Mouse (Mus musculus) ES-E14 (cell line): ENCODE measurements at regions not wholly inside any gene's neighbourhood (a gene's known extent, or its start where the extent isn't known, plus 50 kb on each side); places are given as distances from the start of the nearest gene placed in this dataset.

Experiments used
- CHD2 ChIP-seq: IDR thresholded peaks from 2 replicates; pipeline ENCODE4 v1.6.1; 2014; ENCODE audit warnings: mild to moderate bottlenecking, low read depth, low read length, inconsistent platforms
- HCFC1 ChIP-seq: IDR thresholded peaks from 2 replicates; pipeline ENCODE4 v1.6.1; 2012; ENCODE audit warnings: low read length, inconsistent platforms, borderline replicate concordance; ENCODE audit not compliant: insufficient read depth
- MAFK ChIP-seq: IDR thresholded peaks from 2 replicates; pipeline ENCODE4 v1.6.1; 2014; ENCODE audit warnings: mild to moderate bottlenecking, low read depth, low read length, inconsistent platforms; ENCODE audit not compliant: insufficient read depth
- ZC3H11A ChIP-seq: IDR thresholded peaks from 2 replicates; pipeline ENCODE4 v1.6.1; 2012; ENCODE audit warnings: low read depth, mild to moderate bottlenecking, inconsistent platforms, low read length, borderline replicate concordance
- ZNF384 ChIP-seq: IDR thresholded peaks from 2 replicates; pipeline ENCODE4 v1.6.1; 2012; ENCODE audit warnings: low read depth, low read length, inconsistent platforms

- TF ChIP-seq MAFK (no peak), CHD2 (no peak), ZC3H11A (no peak), ZNF384 (no peak), HCFC1 (no peak)
These were observed 762.6 kb upstream of the Lrrc6 start for GRCm38 (mm10) chr15:67263313-67263712.
